9 mouse cellular contexts compared by ENCODE assay signal in genomic region chr7:120826408-120826807, GRCm38 (mm10). TPM values are rescaled to one million over a fixed set of nuclear protein-coding genes. Genes with fewer than 3 reads are reported as not detected.
DNase-seq lines count a peak whose midpoint lies in the region; ATAC-seq and TF ChIP-seq lines count a peak whose summit lies in the region.
"Had no signal": no experiment of that assay in that cellular context is flagged by ENCODE, and none has a peak within 500 bp of the region (broad histone marks: within the 10 kb centered on the region; RNA-seq: fewer than 3 reads in every experiment).

No protein-coding gene starts in this region.

- H3K36me3 ChIP-seq in hindbrain, embryonic 11.5 days (ENCODE audit: control insufficient read depth, insufficient read depth, low read length) = no peaks in the 10 kb centered on the region
- no peaks in the 10 kb centered on the region for H3K36me3 ChIP-seq in hindbrain, embryonic 12.5 days
- no peaks in the 10 kb centered on the region for H3K36me3 ChIP-seq in hindbrain, embryonic 16.5 days (ENCODE audit: control insufficient read depth, insufficient read depth, low read length)
- H3K36me3 ChIP-seq: limb, embryonic 12.5 days had no signal

- no peak overlapping the region for H3K4me3 ChIP-seq in hindbrain, embryonic 11.5 days (ENCODE audit: low read depth, low read length)
- H3K4me3 ChIP-seq in hindbrain, embryonic 12.5 days = no peak overlapping the region
- H3K4me3 ChIP-seq in embryonic fibroblast, embryonic 13.5 days (ENCODE audit: insufficient read depth, low read length) = no peak overlapping the region
- no peak overlapping the region for H3K4me3 ChIP-seq in hindbrain, embryonic 16.5 days (ENCODE audit: low read length)
- H3K4me3 ChIP-seq: limb, embryonic 12.5 days had no signal

- peaks cover 3% of the 10 kb centered on the region; the same call in 1 of the 2 replicates for H3K4me1 ChIP-seq in hindbrain, embryonic 11.5 days (replicated peaks; ENCODE audit: control insufficient read depth, insufficient read depth, low read length)
- H3K4me1 ChIP-seq in hindbrain, embryonic 12.5 days = peaks cover 11% of the 10 kb centered on the region
- no peaks in the 10 kb centered on the region; the same call in 1 of the 2 replicates for H3K4me1 ChIP-seq in embryonic fibroblast, embryonic 13.5 days (ENCODE audit: control insufficient read depth, insufficient read depth, low read length)
- H3K4me1 ChIP-seq in hindbrain, embryonic 16.5 days (ENCODE audit: control insufficient read depth, insufficient read depth, low read depth, low read length) = peaks cover 4% of the 10 kb centered on the region

- no peak for ATAC-seq in hindbrain, embryonic 11.5 days (ENCODE audit: low FRiP score)
- ATAC-seq in hindbrain, embryonic 12.5 days (ENCODE audit: low FRiP score) = no peak
- ATAC-seq in hindbrain, embryonic 16.5 days = no peak

- H3K9ac ChIP-seq in hindbrain, embryonic 11.5 days (ENCODE audit: low read depth, low read length) = no peak overlapping the region
- no peak overlapping the region for H3K9ac ChIP-seq in hindbrain, embryonic 12.5 days
- H3K9ac ChIP-seq in hindbrain, embryonic 16.5 days (ENCODE audit: low read depth, low read length) = no peak overlapping the region
- H3K9ac ChIP-seq: limb, embryonic 12.5 days had no signal

- H3K27me3 ChIP-seq in hindbrain, embryonic 11.5 days (ENCODE audit: control insufficient read depth, insufficient read depth, low read length) = peaks cover 10% of the 10 kb centered on the region
- peaks cover 29% of the 10 kb centered on the region for H3K27me3 ChIP-seq in hindbrain, embryonic 12.5 days
- H3K27me3 ChIP-seq in hindbrain, embryonic 16.5 days (replicated peaks; ENCODE audit: control insufficient read depth, insufficient read depth, low read length) = no peaks in the 10 kb centered on the region; the same call in 1 of the 2 replicates

- H3K4me2 ChIP-seq in hindbrain, embryonic 11.5 days (replicated peaks; ENCODE audit: low read depth, low read length) = no peak overlapping the region
- H3K4me2 ChIP-seq in hindbrain, embryonic 12.5 days (replicated peaks) = no peak overlapping the region
- no peak overlapping the region for H3K4me2 ChIP-seq in hindbrain, embryonic 16.5 days (ENCODE audit: low read length)
- H3K4me2 ChIP-seq: limb, embryonic 12.5 days had no signal

- TF ChIP-seq POLR2A in embryonic fibroblast, embryonic 13.5 days (IDR thresholded peaks at IDR 0.05; ENCODE audit: low read depth, low read length) = no peak

- WGBS in hindbrain, embryonic 11.5 days = 18% methylated on average over 3 of the region's 3 CpGs
- 18% methylated on average over 3 of the region's 3 CpGs for WGBS in hindbrain, embryonic 12.5 days
- WGBS in hindbrain, embryonic 16.5 days = 28% methylated on average over 3 of the region's 3 CpGs

- no peaks in the 10 kb centered on the region for H3K9me3 ChIP-seq in hindbrain, embryonic 11.5 days (ENCODE audit: control insufficient read depth, low read length)
- no peaks in the 10 kb centered on the region for H3K9me3 ChIP-seq in hindbrain, embryonic 12.5 days (replicated peaks)
- no peaks in the 10 kb centered on the region for H3K9me3 ChIP-seq in hindbrain, embryonic 16.5 days (ENCODE audit: control insufficient read depth, low read length)
- H3K9me3 ChIP-seq: limb, embryonic 12.5 days had no signal

- H3K27ac ChIP-seq in hindbrain, embryonic 11.5 days (ENCODE audit: low read depth, low read length) = no peak overlapping the region
- H3K27ac ChIP-seq in hindbrain, embryonic 12.5 days = no peak overlapping the region
- H3K27ac ChIP-seq in embryonic fibroblast, embryonic 13.5 days (ENCODE audit: insufficient read depth, low read length) = no peak overlapping the region
- H3K27ac ChIP-seq in hindbrain, embryonic 16.5 days (ENCODE audit: low read depth, low read length) = no peak overlapping the region
- H3K27ac ChIP-seq: limb, embryonic 12.5 days had no signal

- TF ChIP-seq CTCF in embryonic fibroblast, embryonic 13.5 days (IDR thresholded peaks at IDR 0.05; ENCODE audit: borderline replicate concordance, insufficient read depth, low read length) = peak; percentile 83

- DNase-seq in hindbrain, embryonic 11.5 days (ENCODE audit: low spot score) = peak; percentile 59
- DNase-seq in 3T3-L1 (ENCODE audit: low read depth, low spot score) = peak; percentile 47
- peak; percentile 88 for DNase-seq in ES-CJ7 (ENCODE audit: low read depth, low spot score)
- peak; percentile 40 to 58 for DNase-seq in lung, postnatal 4 days
- DNase-seq in cerebellum, adult 8-10 months = no peak

RNA-seq across cellular contexts. Expression of gene Gm5737, which starts 14.2 kb away (rescaled TPM):
- not detected in 2 replicates for polyA plus RNA-seq in hindbrain, embryonic 11.5 days (2014; fragmentation: Nextera tagmentation; extraction: Ambion mirVana)
- polyA plus RNA-seq in hindbrain, embryonic 12.5 days (2016; fragmentation: Nextera tagmentation; extraction: Ambion mirVana) = not detected in 2 replicates
- not detected in 2 replicates for polyA plus RNA-seq in embryonic fibroblast, embryonic 13.5 days (2011; ENCODE audit: insufficient read length, low read depth, missing spikeins)
- polyA plus RNA-seq in hindbrain, embryonic 16.5 days (2015; fragmentation: Nextera tagmentation; extraction: Ambion mirVana) = 0.11 and 0.16 TPM in 2 replicates
- polyA plus RNA-seq: limb, embryonic 12.5 days had no signal

RNA-seq across cellular contexts. Expression of gene Eef2k, which starts 16.2 kb away (rescaled TPM):
- 8.5 and 10.2 TPM in 2 replicates for polyA plus RNA-seq in hindbrain, embryonic 11.5 days (2014; fragmentation: Nextera tagmentation; extraction: Ambion mirVana)
- polyA plus RNA-seq in hindbrain, embryonic 12.5 days (2016; fragmentation: Nextera tagmentation; extraction: Ambion mirVana) = 32.5 and 34.8 TPM in 2 replicates
- 42.0 and 47.7 TPM in 2 replicates for polyA plus RNA-seq in embryonic fibroblast, embryonic 13.5 days (2011; ENCODE audit: insufficient read length, low read depth, missing spikeins)
- polyA plus RNA-seq in hindbrain, embryonic 16.5 days (2015; fragmentation: Nextera tagmentation; extraction: Ambion mirVana) = 37.4 and 40.3 TPM in 2 replicates
